Mouse (Mus musculus) lung, postnatal 0 days (tissue): ENCODE data around the gene Itga9.

Experiments
- CTCF ChIP-seq: IDR thresholded peaks from 2 replicates; pipeline ENCODE4 v1.5.1; 2016; ENCODE audit warnings: antibody characterized with exemption, mild to moderate bottlenecking
- EP300 ChIP-seq: IDR thresholded peaks from 2 replicates; pipeline ENCODE4 v1.6.1; 2016; ENCODE audit warnings: antibody characterized with exemption, mild to moderate bottlenecking, control low read depth

DNA sequence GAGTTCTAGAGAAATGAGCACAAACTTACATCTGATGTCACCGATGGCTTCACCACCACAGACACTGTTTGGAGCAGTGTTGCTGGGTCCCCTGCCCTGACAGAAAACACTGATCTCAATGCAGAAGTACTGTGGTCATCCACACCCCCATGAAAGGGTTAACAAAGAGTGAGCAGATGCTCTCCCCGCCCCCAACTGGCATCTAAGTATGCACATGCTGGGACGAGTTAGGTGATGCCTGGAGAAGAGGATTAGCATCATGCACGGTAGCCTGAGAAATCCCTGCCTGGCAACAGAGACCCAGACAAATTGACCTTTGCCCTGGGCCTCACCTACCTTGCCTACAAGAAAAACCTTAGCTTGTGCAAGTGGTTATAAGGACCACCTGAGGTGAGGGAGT, 162.1 kb downstream of the Itga9 start:
- TF ChIP-seq CTCF (no peak), EP300 (no peak)
